Mouse (Mus musculus) stomach, embryonic 16.5 days (tissue): ENCODE measurements at regions not wholly inside any gene's neighbourhood (a gene's known extent, or its start where the extent isn't known, plus 50 kb on each side); places are given as distances from the start of the nearest gene placed in this dataset.
A peak's percentile ranks its signal among the peaks of the same experiment; 100 is the strongest.

Experiments
- ATAC-seq: fragments of 200-750 bp; cut with Nextera tagmentation; 2 replicates; pipeline ENCODE4 v1.8.0; 2017; ENCODE audit warnings: moderate number of reproducible peaks, moderate TSS enrichment; ENCODE audit not compliant: insufficient read depth, low FRiP score
- H3K27ac ChIP-seq: fragments of 300-500 bp; sonication (generic); 2 replicates; pipeline ENCODE4 v1.5.1; 2014; ENCODE audit warnings: low read length
- H3K27me3 ChIP-seq: fragments of 300-500 bp; sonication (generic); 2 replicates; pipeline ENCODE4 v1.6.1; 2014; ENCODE audit warnings: low read length, control low read depth, mixed read lengths; ENCODE audit not compliant: control insufficient read depth, insufficient read depth
- H3K36me3 ChIP-seq: fragments of 300-500 bp; sonication (generic); 2 replicates; pipeline ENCODE4 v1.6.1; 2014; ENCODE audit warnings: low read length; ENCODE audit not compliant: control insufficient read depth, insufficient read depth
- H3K4me1 ChIP-seq: fragments of 300-500 bp; sonication (generic); 2 replicates; pipeline ENCODE4 v1.6.1; 2014; ENCODE audit warnings: low read length, control low read depth, mixed read lengths; ENCODE audit not compliant: control insufficient read depth, insufficient read depth
- H3K4me2 ChIP-seq: fragments of 300-500 bp; sonication (generic); 2 replicates; pipeline ENCODE4 v1.6.1; 2014; ENCODE audit warnings: low read depth, low read length, mixed read lengths
- H3K4me3 ChIP-seq: fragments of 300-500 bp; sonication (generic); replicated peaks from 2 replicates; pipeline ENCODE4 v1.5.1; 2014; ENCODE audit warnings: mild to moderate bottlenecking, low read length
- H3K9ac ChIP-seq: fragments of 300-500 bp; sonication (generic); 2 replicates; pipeline ENCODE4 v1.6.1; 2014; ENCODE audit warnings: low read length
- H3K9me3 ChIP-seq: fragments of 300-500 bp; sonication (generic); replicated peaks from 2 replicates; pipeline ENCODE4 v1.6.1; 2016; ENCODE audit warnings: low read length, control low read depth; ENCODE audit not compliant: control insufficient read depth
- WGBS: fragments of 180-500 bp; shearing (Covaris S2); extraction: QIAGEN DNeasy Blood & Tissue Kit; methylation state at CpG from one replicate; pipeline ENCODE4 v1.1.7; 2014; 5-methylcytosine and 5-hydroxymethylcytosine counted together

GRCm38 (mm10) chr15:62301567-62301966, 1378.8 kb upstream of the A1bg start:
- no peaks in the 10 kb centered on the region for H3K9me3 ChIP-seq
- no peak for ATAC-seq
- H3K9ac ChIP-seq, result no peak overlapping the region
- no peak overlapping the region for H3K4me2 ChIP-seq
- 76% methylated on average over 3 of the region's 3 CpGs for WGBS
- H3K36me3 ChIP-seq, result no peaks in the 10 kb centered on the region
- no peaks in the 10 kb centered on the region for H3K4me1 ChIP-seq
- H3K27ac ChIP-seq, result no peak overlapping the region
- H3K27me3 ChIP-seq, result no peaks in the 10 kb centered on the region
- H3K4me3 ChIP-seq, result no peak overlapping the region

- Histone ChIP-seq H3K4me1 (peaks cover 4% of the 10 kb centered on the region; the same call in 1 of the 2 replicates), H3K27ac (no peak overlapping the region), H3K9ac (no peak overlapping the region), H3K4me3 (no peak overlapping the region), H3K27me3 (no peaks in the 10 kb centered on the region), H3K4me2 (no peak overlapping the region), H3K9me3 (no peaks in the 10 kb centered on the region), H3K36me3 (no peaks in the 10 kb centered on the region)
- 87% methylated on average over 5 of the region's 5 CpGs for WGBS
- ATAC-seq, result no peak
Observed at GRCm38 (mm10) chr15:62297138-62297537, 1374.3 kb upstream of the A1bg start.

DNA sequence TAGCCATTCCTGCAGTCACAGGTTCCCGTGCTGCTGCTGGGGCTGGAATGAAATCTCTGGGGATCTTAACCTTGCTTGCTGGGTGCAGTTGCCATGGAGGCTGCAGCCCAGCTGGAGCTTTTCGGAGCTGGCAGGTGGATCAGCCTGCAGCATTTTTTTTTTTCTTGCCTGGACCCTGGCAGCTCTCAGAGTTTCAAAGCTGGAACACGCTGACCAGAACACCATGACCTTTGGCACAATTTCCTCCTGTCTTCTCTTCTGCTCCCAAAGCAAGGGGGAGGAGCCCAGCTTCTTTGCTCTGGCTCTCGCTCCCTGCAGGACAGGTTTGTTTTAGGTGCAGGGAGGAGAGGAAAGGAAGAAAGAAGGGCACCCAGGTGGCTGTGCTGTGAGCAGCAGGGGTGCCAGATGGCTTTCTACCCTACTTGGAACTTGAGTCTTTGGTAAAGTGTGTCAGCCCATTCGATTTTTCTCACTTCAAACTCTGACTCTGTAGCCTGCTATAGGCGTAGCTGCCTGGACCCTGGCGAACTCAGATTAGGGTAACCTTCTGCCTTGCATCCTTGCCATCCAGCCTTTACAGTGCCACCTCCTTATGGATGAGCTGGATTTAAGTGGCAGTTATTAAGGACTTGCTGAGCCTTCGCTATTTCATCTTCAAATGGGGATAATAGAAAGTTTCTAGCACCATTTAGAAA, 1372.6 kb upstream of the A1bg start:
- no peaks in the 10 kb centered on the region for H3K27me3 ChIP-seq
- peaks cover 4% of the 10 kb centered on the region; the same call in 1 of the 2 replicates for H3K4me1 ChIP-seq
- H3K4me3 ChIP-seq, result no peak overlapping the region
- H3K9ac ChIP-seq, result no peak overlapping the region
- no peaks in the 10 kb centered on the region for H3K36me3 ChIP-seq
- peak overlapping the region; percentile 7; the same call in 1 of the 2 replicates for H3K4me2 ChIP-seq
- 31% methylated on average over 8 of the region's 8 CpGs for WGBS
- ATAC-seq, result peak; percentile 72; the same call in 1 of the 2 replicates
- H3K9me3 ChIP-seq, result no peaks in the 10 kb centered on the region
- H3K27ac ChIP-seq, result peak overlapping the region; percentile 12; the same call in 1 of the 2 replicates

- ATAC-seq, result peak; percentile 58; the same call in 1 of the 2 replicates
- H3K27ac ChIP-seq, result peak overlapping the region; percentile 12; the same call in 1 of the 2 replicates
- 18% methylated on average over 3 of the region's 3 CpGs for WGBS
Observed at GRCm38 (mm10) chr15:62294786-62295185, 1372.0 kb upstream of the A1bg start.

DNA sequence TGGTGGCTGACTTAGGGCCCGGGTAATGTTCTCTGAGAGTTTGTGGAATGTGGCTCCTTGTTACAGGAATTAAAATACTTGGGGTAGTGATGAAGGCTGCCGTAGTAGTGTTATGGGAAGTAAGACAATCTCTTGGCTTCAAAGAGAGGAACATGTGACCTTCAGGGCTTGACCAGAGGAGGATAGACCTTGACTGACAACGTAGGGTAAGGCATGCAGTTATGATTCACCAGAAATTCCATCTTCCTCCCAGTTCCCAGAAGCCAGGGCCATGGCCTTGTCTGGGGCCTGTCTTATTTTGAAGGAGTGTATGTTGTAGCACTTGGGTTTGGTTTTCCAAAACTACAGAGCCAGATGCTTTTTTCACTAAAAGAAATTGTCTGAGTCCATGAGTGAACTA, 1370.1 kb upstream of the A1bg start:
- WGBS, result 84% methylated on average over 3 of the region's 3 CpGs
- ATAC-seq, result no peak
- H3K9me3 ChIP-seq, result no peaks in the 10 kb centered on the region
- H3K9ac ChIP-seq, result no peak overlapping the region
- no peak overlapping the region for H3K4me2 ChIP-seq
- no peak overlapping the region for H3K4me3 ChIP-seq
- no peaks in the 10 kb centered on the region for H3K36me3 ChIP-seq
- H3K4me1 ChIP-seq, result peaks cover 4% of the 10 kb centered on the region; the same call in 1 of the 2 replicates
- H3K27ac ChIP-seq, result no peak overlapping the region
- H3K27me3 ChIP-seq, result no peaks in the 10 kb centered on the region

More at GRCm38 (mm10) chr15:62294786-62295185, 1372.0 kb upstream of the A1bg start:
- Histone ChIP-seq H3K27me3 (no peaks in the 10 kb centered on the region), H3K9me3 (no peaks in the 10 kb centered on the region), H3K9ac (no peak overlapping the region), H3K4me3 (no peak overlapping the region), H3K36me3 (no peaks in the 10 kb centered on the region), H3K4me2 (peak overlapping the region; percentile 7; the same call in 1 of the 2 replicates), H3K4me1 (peaks cover 4% of the 10 kb centered on the region; the same call in 1 of the 2 replicates)

DNA sequence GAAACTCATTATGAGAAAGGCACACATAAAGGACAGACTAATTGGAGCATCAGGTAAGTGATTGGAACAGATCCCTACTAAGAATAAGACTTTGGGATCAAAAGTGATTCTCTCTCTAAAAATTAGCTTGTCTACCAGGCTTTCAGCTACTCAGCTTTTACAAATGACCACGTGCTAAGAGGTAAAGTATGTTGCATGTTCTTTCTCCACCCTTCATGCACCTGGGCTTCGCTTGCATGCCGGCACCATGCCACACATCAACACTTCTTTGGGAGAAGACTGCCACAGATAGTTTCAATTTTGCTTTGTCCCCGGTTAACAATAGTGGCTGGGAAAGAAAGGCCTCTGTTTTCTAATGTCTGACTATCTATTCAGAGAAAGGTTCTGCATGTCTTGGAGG, 1367.9 kb upstream of the A1bg start:
- Histone ChIP-seq H3K9ac (no peak overlapping the region), H3K4me2 (no peak overlapping the region), H3K27me3 (no peaks in the 10 kb centered on the region), H3K36me3 (no peaks in the 10 kb centered on the region), H3K9me3 (no peaks in the 10 kb centered on the region), H3K4me3 (no peak overlapping the region), H3K4me1 (peaks cover 9% of the 10 kb centered on the region; the same call in 1 of the 2 replicates), H3K27ac (no peak overlapping the region)
- no peak for ATAC-seq
- WGBS, result 82% methylated on average over 4 of the region's 4 CpGs

- H3K9ac ChIP-seq, result no peak overlapping the region
- ATAC-seq, result no peak
- H3K27me3 ChIP-seq, result no peaks in the 10 kb centered on the region
- 51% methylated on average over 11 of the region's 11 CpGs for WGBS
- no peaks in the 10 kb centered on the region for H3K9me3 ChIP-seq
- H3K4me3 ChIP-seq, result no peak overlapping the region
- peaks cover 9% of the 10 kb centered on the region; the same call in 1 of the 2 replicates for H3K4me1 ChIP-seq
- H3K4me2 ChIP-seq, result no peak overlapping the region
- no peaks in the 10 kb centered on the region for H3K36me3 ChIP-seq
- H3K27ac ChIP-seq, result no peak overlapping the region
Observed at GRCm38 (mm10) chr15:62286666-62287655, 1364.1 kb upstream of the A1bg start.

GRCm38 (mm10) chr15:62284606-62285531, 1362.1 kb upstream of the A1bg start:
- peaks cover 9% of the 10 kb centered on the region; the same call in 1 of the 2 replicates for H3K4me1 ChIP-seq
- H3K36me3 ChIP-seq, result no peaks in the 10 kb centered on the region
- H3K27ac ChIP-seq, result no peak overlapping the region
- 91% methylated on average over 7 of the region's 7 CpGs for WGBS
- no peak overlapping the region for H3K9ac ChIP-seq
- no peaks in the 10 kb centered on the region for H3K9me3 ChIP-seq
- no peak overlapping the region for H3K4me2 ChIP-seq
- H3K4me3 ChIP-seq, result no peak overlapping the region
- ATAC-seq, result no peak
- H3K27me3 ChIP-seq, result no peaks in the 10 kb centered on the region
